Mouse (Mus musculus) liver, embryonic 12.5 days (tissue): ENCODE data around the gene Dgkg. TPM values are rescaled to one million over a fixed set of nuclear protein-coding genes. Genes with fewer than 3 reads are reported as not detected.

Experiments
- ATAC-seq: fragments of 200-750 bp; cut with Nextera tagmentation; 2 replicates; pipeline ENCODE4 v1.8.0; 2017; ENCODE audit warnings: moderate number of reproducible peaks, mild to moderate bottlenecking, moderate library complexity
- H3K27ac ChIP-seq: fragments of 300-500 bp; sonication (generic); 2 replicates; pipeline ENCODE4 v1.5.1; 2016; ENCODE audit warnings: mild to moderate bottlenecking
- H3K27me3 ChIP-seq: fragments of 300-500 bp; sonication (generic); replicated peaks from 2 replicates; pipeline ENCODE4 v1.6.1; 2016; ENCODE audit warnings: mild to moderate bottlenecking, moderate library complexity
- H3K36me3 ChIP-seq: fragments of 300-500 bp; sonication (generic); 2 replicates; pipeline ENCODE4 v1.6.1; 2016; ENCODE audit warnings: mild to moderate bottlenecking, moderate library complexity
- H3K4me1 ChIP-seq: fragments of 300-500 bp; sonication (generic); 2 replicates; pipeline ENCODE4 v1.6.1; 2016
- H3K4me2 ChIP-seq: fragments of 300-500 bp; sonication (generic); 2 replicates; pipeline ENCODE4 v1.6.1; 2016; ENCODE audit warnings: mild to moderate bottlenecking, moderate library complexity
- H3K4me3 ChIP-seq: fragments of 300-500 bp; sonication (generic); 2 replicates; pipeline ENCODE4 v1.5.1; 2016; ENCODE audit warnings: mild to moderate bottlenecking, moderate library complexity
- H3K9ac ChIP-seq: fragments of 300-500 bp; sonication (generic); 2 replicates; pipeline ENCODE4 v1.6.1; 2016; ENCODE audit warnings: mild to moderate bottlenecking, moderate library complexity
- H3K9me3 ChIP-seq: fragments of 300-500 bp; sonication (generic); replicated peaks from 2 replicates; pipeline ENCODE4 v1.6.1; 2016; ENCODE audit warnings: mild to moderate bottlenecking, moderate library complexity
- WGBS: fragments of 180-500 bp; shearing (Covaris S2); methylation state at CpG from one replicate; pipeline ENCODE4 v1.1.7; 2016; ENCODE audit not compliant: insufficient replicate concordance; 5-methylcytosine and 5-hydroxymethylcytosine counted together
- polyA plus RNA-seq: library from polyadenylated mRNA; unstranded; fragments of >200 nt; fragmentation: Nextera tagmentation; extraction: Ambion mirVana; gene quantifications from 2 replicates; pipeline ENCODE4 v1.2.1, GENCODE M21; 2016

The Dgkg gene
- polyA plus RNA-seq, 1 experiment from 2014 or later, result 0.89 TPM

DNA sequence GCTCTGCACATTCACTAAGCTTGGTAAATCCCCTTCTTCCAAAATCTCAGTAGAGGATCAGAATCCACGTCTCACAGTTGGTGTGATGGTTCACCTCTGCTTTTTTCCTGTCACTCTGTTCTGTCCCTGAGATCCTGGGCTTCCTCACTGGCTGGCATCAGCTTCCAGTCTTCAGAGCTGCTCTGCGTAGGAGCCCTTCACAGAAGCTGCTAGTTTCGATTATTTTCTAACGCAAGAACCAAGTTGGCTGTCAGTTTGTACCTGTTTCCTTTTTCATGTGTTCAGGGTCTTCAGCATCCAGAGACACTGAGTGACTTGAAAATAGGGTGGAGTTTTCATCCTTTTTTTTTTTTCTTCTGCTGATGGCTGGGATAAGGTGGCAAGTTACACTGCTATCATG, 15.0 kb downstream of the Dgkg start:
- no peak overlapping the region for H3K9ac ChIP-seq
- H3K4me3 ChIP-seq, result no peak overlapping the region
- no peaks in the 10 kb centered on the region for H3K9me3 ChIP-seq
- no peak for ATAC-seq
- no peaks in the 10 kb centered on the region for H3K36me3 ChIP-seq
- no peaks in the 10 kb centered on the region for H3K27me3 ChIP-seq
- 68% methylated on average over 4 of the region's 4 CpGs for WGBS
- no peaks in the 10 kb centered on the region for H3K4me1 ChIP-seq
- no peak overlapping the region for H3K27ac ChIP-seq
- H3K4me2 ChIP-seq, result no peak overlapping the region

DNA sequence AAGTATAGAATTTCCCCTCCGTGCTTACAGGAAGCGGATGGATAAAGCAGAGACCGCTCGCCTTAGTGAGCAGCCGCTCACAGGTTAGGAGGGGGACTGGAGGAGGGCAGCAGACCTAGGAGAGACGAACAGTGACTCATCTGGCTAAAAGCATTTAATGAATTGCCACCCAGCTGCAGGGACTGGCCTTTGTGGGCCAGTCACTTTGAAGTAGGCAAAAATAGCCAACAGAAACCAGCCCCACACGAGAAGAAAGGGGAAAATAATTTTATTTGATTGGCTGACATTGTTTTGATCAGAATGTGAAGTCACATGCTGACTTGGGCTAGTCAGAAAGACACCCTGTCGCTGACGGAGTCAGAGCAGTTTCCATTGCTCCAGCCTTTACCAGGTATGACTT, 15.4 kb downstream of the Dgkg start:
- no peak for ATAC-seq
- Histone ChIP-seq H3K4me3 (no peak overlapping the region), H3K9ac (no peak overlapping the region), H3K27ac (no peak overlapping the region), H3K4me2 (no peak overlapping the region), H3K9me3 (no peaks in the 10 kb centered on the region), H3K36me3 (no peaks in the 10 kb centered on the region), H3K27me3 (no peaks in the 10 kb centered on the region), H3K4me1 (no peaks in the 10 kb centered on the region)
- 29% methylated on average over 9 of the region's 9 CpGs for WGBS

GRCm38 (mm10) chr16:22637311-22637710, 19.7 kb downstream of the Dgkg start:
- Histone ChIP-seq H3K4me1 (no peaks in the 10 kb centered on the region), H3K36me3 (no peaks in the 10 kb centered on the region), H3K27me3 (no peaks in the 10 kb centered on the region), H3K4me2 (no peak overlapping the region), H3K27ac (no peak overlapping the region), H3K4me3 (no peak overlapping the region), H3K9me3 (no peaks in the 10 kb centered on the region), H3K9ac (no peak overlapping the region)
- no peak for ATAC-seq
- WGBS, result 54% methylated on average over 3 of the region's 3 CpGs

GRCm38 (mm10) chr16:22635706-22636105, 21.3 kb downstream of the Dgkg start:
- H3K9me3 ChIP-seq, result no peaks in the 10 kb centered on the region
- no peak overlapping the region for H3K27ac ChIP-seq
- ATAC-seq, result no peak
- no peaks in the 10 kb centered on the region for H3K4me1 ChIP-seq
- no peak overlapping the region for H3K4me3 ChIP-seq
- H3K9ac ChIP-seq, result no peak overlapping the region
- no peaks in the 10 kb centered on the region for H3K36me3 ChIP-seq
- H3K27me3 ChIP-seq, result no peaks in the 10 kb centered on the region
- 43% methylated on average over 8 of the region's 8 CpGs for WGBS
- H3K4me2 ChIP-seq, result no peak overlapping the region

DNA sequence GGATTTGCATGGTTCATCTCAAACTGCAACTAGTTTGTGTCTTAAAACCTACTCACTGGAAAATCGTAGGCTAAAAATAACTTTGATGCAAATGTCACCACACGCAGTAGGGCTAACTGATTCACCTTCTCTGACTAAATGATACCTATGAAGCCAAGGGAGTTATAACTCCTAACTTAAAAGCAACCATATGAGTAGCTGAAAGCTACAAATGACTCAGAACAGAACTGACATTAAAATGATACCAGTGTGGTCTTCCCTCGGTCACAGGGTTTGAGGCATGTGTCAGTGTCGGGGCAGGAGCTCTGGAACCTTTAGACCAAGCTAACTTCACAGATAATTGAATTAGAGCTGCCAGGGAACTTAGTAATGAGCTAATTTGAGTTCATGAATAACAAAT, 24.0 kb downstream of the Dgkg start:
- no peak for ATAC-seq
- no peak overlapping the region for H3K4me3 ChIP-seq
- H3K4me2 ChIP-seq, result no peak overlapping the region
- no peaks in the 10 kb centered on the region for H3K9me3 ChIP-seq
- no peak overlapping the region for H3K9ac ChIP-seq
- no peaks in the 10 kb centered on the region for H3K4me1 ChIP-seq
- H3K27ac ChIP-seq, result no peak overlapping the region
- no peaks in the 10 kb centered on the region for H3K27me3 ChIP-seq
- no peaks in the 10 kb centered on the region for H3K36me3 ChIP-seq
- 67% methylated on average over 4 of the region's 4 CpGs for WGBS

GRCm38 (mm10) chr16:22630351-22630750, 26.7 kb downstream of the Dgkg start:
- 69% methylated on average over 4 of the region's 4 CpGs for WGBS
- Histone ChIP-seq H3K4me2 (no peak overlapping the region), H3K9ac (no peak overlapping the region), H3K4me1 (no peaks in the 10 kb centered on the region), H3K36me3 (no peaks in the 10 kb centered on the region), H3K27me3 (no peaks in the 10 kb centered on the region), H3K27ac (no peak overlapping the region), H3K4me3 (no peak overlapping the region), H3K9me3 (no peaks in the 10 kb centered on the region)
- ATAC-seq, result no peak

GRCm38 (mm10) chr16:22629900-22630299, 27.1 kb downstream of the Dgkg start:
- no peaks in the 10 kb centered on the region for H3K27me3 ChIP-seq
- no peak overlapping the region for H3K9ac ChIP-seq
- no peaks in the 10 kb centered on the region for H3K4me1 ChIP-seq
- ATAC-seq, result no peak
- WGBS, result 40% methylated on average over 4 of the region's 4 CpGs
- no peaks in the 10 kb centered on the region for H3K9me3 ChIP-seq
- no peak overlapping the region for H3K27ac ChIP-seq
- no peak overlapping the region for H3K4me2 ChIP-seq
- no peak overlapping the region for H3K4me3 ChIP-seq
- H3K36me3 ChIP-seq, result no peaks in the 10 kb centered on the region

DNA sequence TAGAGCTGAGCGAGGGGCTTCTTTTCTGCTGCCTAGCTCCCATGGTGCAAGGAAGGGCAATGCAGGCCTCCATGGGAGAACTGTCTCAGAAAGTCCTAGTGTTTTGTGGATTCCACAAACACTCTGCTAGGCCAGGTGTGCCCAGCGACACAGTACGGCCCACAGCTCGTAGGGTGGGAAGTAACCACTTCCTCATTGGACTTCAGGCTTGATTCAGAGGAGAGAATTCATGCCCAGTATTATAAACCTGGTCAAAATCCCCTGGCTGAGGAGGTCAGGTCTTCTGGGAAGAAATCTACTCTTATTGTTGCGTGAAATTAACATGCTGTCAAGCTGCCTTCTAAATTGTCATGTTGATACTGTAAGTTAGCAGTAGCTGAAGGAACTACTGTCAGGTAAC, 31.0 kb downstream of the Dgkg start:
- H3K27ac ChIP-seq, result no peak overlapping the region
- H3K36me3 ChIP-seq, result no peaks in the 10 kb centered on the region
- H3K4me1 ChIP-seq, result no peaks in the 10 kb centered on the region
- ATAC-seq, result no peak
- no peaks in the 10 kb centered on the region for H3K9me3 ChIP-seq
- no peaks in the 10 kb centered on the region for H3K27me3 ChIP-seq
- no peak overlapping the region for H3K9ac ChIP-seq
- WGBS, result 63% methylated on average over 5 of the region's 5 CpGs
- no peak overlapping the region for H3K4me3 ChIP-seq
- no peak overlapping the region for H3K4me2 ChIP-seq

DNA sequence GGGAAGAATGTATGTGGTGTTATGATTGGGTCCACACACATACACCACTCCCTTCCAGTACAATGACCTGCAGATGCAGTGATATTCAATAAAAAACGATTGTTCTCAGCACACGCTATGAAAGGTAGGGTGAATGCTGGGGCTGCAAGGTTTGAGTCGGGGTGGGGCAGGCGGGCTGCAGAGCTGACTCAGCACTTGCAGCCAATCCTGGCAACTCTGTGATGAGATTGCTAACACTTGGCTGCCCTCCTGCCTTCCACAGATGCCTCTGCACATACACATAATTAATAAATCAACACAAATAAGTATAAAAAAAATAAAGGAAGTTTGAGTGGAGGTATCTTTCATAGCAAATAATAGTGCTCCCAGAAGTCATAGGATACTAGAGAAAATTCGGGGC, 31.6 kb downstream of the Dgkg start:
- Histone ChIP-seq H3K9me3 (no peaks in the 10 kb centered on the region), H3K4me2 (no peak overlapping the region), H3K4me1 (no peaks in the 10 kb centered on the region), H3K27ac (no peak overlapping the region), H3K27me3 (no peaks in the 10 kb centered on the region), H3K9ac (no peak overlapping the region), H3K4me3 (no peak overlapping the region), H3K36me3 (no peaks in the 10 kb centered on the region)
- WGBS, result 52% methylated on average over 5 of the region's 5 CpGs
- no peak for ATAC-seq

- Histone ChIP-seq H3K27me3 (no peaks in the 10 kb centered on the region), H3K4me2 (no peak overlapping the region), H3K36me3 (no peaks in the 10 kb centered on the region), H3K9me3 (no peaks in the 10 kb centered on the region), H3K4me1 (no peaks in the 10 kb centered on the region), H3K27ac (no peak overlapping the region), H3K9ac (no peak overlapping the region), H3K4me3 (no peak overlapping the region)
- 35% methylated on average over 9 of the region's 9 CpGs for WGBS
- no peak for ATAC-seq
These were observed 34.7 kb downstream of the Dgkg start for GRCm38 (mm10) chr16:22622286-22622685.

DNA sequence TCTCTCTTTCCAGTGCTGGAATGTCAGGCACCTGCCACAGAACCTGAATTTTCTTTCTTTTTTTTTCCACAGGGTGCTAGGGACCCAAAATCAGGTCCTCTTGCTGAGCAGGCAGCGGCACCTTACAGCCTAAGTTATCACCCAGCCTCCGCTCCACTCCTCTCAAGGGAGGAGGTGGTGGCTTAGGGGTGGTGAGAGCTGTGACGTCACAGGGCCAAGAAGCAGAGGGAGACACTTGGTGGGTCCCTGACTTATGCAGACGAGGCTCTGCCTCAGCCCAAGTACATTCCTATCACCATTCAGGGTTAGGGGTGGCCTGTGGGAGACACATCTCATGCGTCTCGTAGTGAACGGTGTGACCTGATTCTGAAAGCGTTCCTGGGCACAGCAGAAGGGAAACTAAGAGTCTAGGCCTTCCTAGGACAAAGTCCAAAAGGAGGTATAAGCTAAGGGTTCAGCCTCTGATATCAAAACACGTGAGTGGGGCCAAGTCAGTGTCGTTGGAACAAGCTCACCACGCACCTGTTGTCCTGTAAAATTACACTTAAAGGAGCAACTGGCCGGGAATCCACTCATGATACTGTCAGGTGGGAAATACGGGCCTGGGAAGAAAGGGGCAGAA, 35.6 kb downstream of the Dgkg start:
- no peak for ATAC-seq
- 74% methylated on average over 13 of the region's 13 CpGs for WGBS

DNA sequence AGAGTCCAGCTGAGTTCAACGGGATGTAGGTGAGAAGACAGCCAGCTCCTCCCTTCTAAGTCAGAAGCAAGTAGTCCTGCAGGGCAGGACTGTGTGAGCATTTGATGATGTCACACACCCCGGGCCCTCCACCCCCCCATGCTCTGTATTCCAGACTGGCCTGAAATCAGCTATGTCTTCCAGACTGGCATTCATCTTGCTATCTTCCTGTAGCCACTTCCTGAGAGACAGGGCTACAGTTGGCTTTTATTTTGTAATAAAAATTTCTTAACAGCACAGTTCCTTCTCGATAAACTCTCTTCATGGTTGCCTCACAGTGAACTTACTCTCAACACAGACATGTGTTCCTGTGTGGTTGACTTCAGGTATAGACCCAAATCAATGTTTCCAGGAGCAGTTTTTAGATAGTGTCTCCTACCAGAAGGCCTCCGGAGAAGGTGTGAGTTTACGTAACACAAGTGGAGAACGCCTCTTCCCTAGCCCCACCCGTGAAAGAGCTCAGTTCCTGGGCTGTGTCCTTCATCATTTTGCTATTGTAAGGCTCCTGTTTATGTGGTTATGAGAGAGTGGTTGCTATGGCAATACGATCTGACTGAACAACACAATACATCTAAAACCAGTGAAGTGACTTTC, 38.5 kb downstream of the Dgkg start:
- H3K9me3 ChIP-seq, result no peaks in the 10 kb centered on the region
- H3K4me2 ChIP-seq, result no peak overlapping the region
- H3K27me3 ChIP-seq, result no peaks in the 10 kb centered on the region
- no peak overlapping the region for H3K9ac ChIP-seq
- H3K27ac ChIP-seq, result no peak overlapping the region
- 59% methylated on average over 8 of the region's 8 CpGs for WGBS
- no peaks in the 10 kb centered on the region for H3K36me3 ChIP-seq
- no peak for ATAC-seq
- no peak overlapping the region for H3K4me3 ChIP-seq
- H3K4me1 ChIP-seq, result no peaks in the 10 kb centered on the region

More for the DNA sequence above, 35.6 kb downstream of the Dgkg start:
- Histone ChIP-seq H3K4me2 (no peak overlapping the region), H3K9me3 (no peaks in the 10 kb centered on the region), H3K27ac (no peak overlapping the region), H3K4me3 (no peak overlapping the region), H3K4me1 (no peaks in the 10 kb centered on the region), H3K27me3 (no peaks in the 10 kb centered on the region), H3K36me3 (no peaks in the 10 kb centered on the region), H3K9ac (no peak overlapping the region)

GRCm38 (mm10) chr16:22615805-22616204, 41.2 kb downstream of the Dgkg start:
- no peak overlapping the region for H3K4me3 ChIP-seq
- ATAC-seq, result no peak
- no peaks in the 10 kb centered on the region for H3K27me3 ChIP-seq
- H3K9me3 ChIP-seq, result no peaks in the 10 kb centered on the region
- no peaks in the 10 kb centered on the region for H3K4me1 ChIP-seq
- H3K36me3 ChIP-seq, result no peaks in the 10 kb centered on the region
- 57% methylated on average over 4 of the region's 4 CpGs for WGBS
- H3K4me2 ChIP-seq, result no peak overlapping the region
- no peak overlapping the region for H3K27ac ChIP-seq
- no peak overlapping the region for H3K9ac ChIP-seq
